23 mouse cellular contexts compared by ENCODE assay signal in the genomic region with DNA sequence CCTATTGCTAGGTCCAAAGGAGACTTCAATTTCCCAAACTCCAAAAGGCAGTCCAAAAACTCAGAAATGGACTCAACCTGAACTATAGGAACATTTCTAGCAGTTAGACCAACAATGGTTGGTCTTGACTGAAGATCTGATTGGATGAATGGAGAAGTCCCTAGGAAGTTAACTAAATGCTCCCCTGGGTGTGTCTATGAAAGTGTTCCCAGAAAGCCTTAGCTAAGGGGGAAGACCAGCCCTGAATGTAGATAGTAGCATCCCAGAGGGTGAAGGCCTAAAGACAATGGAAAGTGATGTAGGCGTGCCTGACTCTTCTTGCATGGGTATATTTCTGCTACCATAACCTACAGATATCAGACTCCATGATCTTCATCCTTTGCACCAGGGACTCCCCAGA.
"Had no signal": no experiment of that assay in that cellular context is flagged by ENCODE, and none has a peak within 500 bp of the region (broad histone marks: within the 10 kb centered on the region; RNA-seq: fewer than 3 reads in every experiment).

No protein-coding gene starts in this region.

- H3K36me3 ChIP-seq: heart, embryonic 10.5 days; heart, embryonic 12.5 days; hindbrain, embryonic 13.5 days; hindbrain, embryonic 15.5 days; limb, embryonic 10.5 days; limb, embryonic 12.5 days; liver, embryonic 13.5 days; liver, embryonic 15.5 days had no signal

- H3K4me1 ChIP-seq: hindbrain, embryonic 13.5 days had no signal

- H3K27ac ChIP-seq: heart, embryonic 10.5 days; hindbrain, embryonic 13.5 days; hindbrain, embryonic 15.5 days; hindbrain, postnatal 0 days; layer of hippocampus, adult 2 months; left cerebral cortex, adult 2 months; limb, embryonic 10.5 days; limb, embryonic 12.5 days; liver, embryonic 13.5 days; liver, embryonic 15.5 days had no signal

- DNase-seq: gastrocnemius, postnatal 14 days; gastrocnemius, postnatal 36 days; heart, adult 18-20 months; heart, postnatal 10 days; heart, postnatal 36 days; kidney, adult 11 months; kidney, adult 2 months; kidney, postnatal 10 days; kidney, postnatal 25 days; kidney, postnatal 4 days; liver; liver, embryonic 13.5 days; liver, postnatal 0 days had no signal

- H3K27me3 ChIP-seq: hindbrain, embryonic 13.5 days; hindbrain, embryonic 15.5 days; liver, embryonic 13.5 days; liver, embryonic 15.5 days had no signal

- H3K4me3 ChIP-seq: heart, embryonic 10.5 days; heart, embryonic 12.5 days; hindbrain, embryonic 13.5 days; hindbrain, embryonic 15.5 days; layer of hippocampus, adult 2 months; left cerebral cortex, adult 2 months; limb, embryonic 10.5 days; limb, embryonic 12.5 days; liver, embryonic 13.5 days; liver, embryonic 15.5 days had no signal

- H3K9ac ChIP-seq: heart, embryonic 12.5 days; hindbrain, embryonic 13.5 days; hindbrain, embryonic 15.5 days; limb, embryonic 12.5 days; liver, embryonic 13.5 days; liver, embryonic 15.5 days; liver, postnatal 0 days had no signal

- H3K9me3 ChIP-seq: heart, embryonic 10.5 days; heart, embryonic 12.5 days; hindbrain, embryonic 13.5 days; hindbrain, embryonic 15.5 days; limb, embryonic 10.5 days; limb, embryonic 12.5 days; liver, embryonic 13.5 days; liver, embryonic 15.5 days had no signal
